Mouse (Mus musculus) limb, embryonic 14.5 days (tissue): ENCODE results near the gene Coro1a. TPM values are rescaled to one million over a fixed set of nuclear protein-coding genes. Genes with fewer than 3 reads are reported as not detected.
A peak's percentile ranks its signal among the peaks of the same experiment; 100 is the strongest.

Experiments
- ATAC-seq: fragments of 200-750 bp; cut with Nextera tagmentation; 2 replicates; pipeline ENCODE4 v1.8.0; 2017; ENCODE audit warnings: low read depth, moderate number of reproducible peaks, moderate TSS enrichment; ENCODE audit not compliant: low FRiP score
- DNase-seq: peaks from one replicate; pipeline ENCODE4 v3.0.0-alpha.2; 2015; ENCODE audit warnings: low spot score
- H3K27ac ChIP-seq: fragments of 300-500 bp; sonication (generic); replicated peaks from 2 replicates; pipeline ENCODE4 v1.5.1; 2014; ENCODE audit warnings: low read depth, mild to moderate bottlenecking, low read length, moderate library complexity, mixed read lengths
- H3K27me3 ChIP-seq: fragments of 300-500 bp; sonication (generic); 2 replicates; pipeline ENCODE4 v1.6.1; 2014; ENCODE audit warnings: low read length, mixed read lengths; ENCODE audit not compliant: control insufficient read depth, insufficient read depth
- H3K36me3 ChIP-seq: fragments of 300-500 bp; sonication (generic); 2 replicates; pipeline ENCODE4 v1.6.1; 2014; ENCODE audit warnings: mild to moderate bottlenecking, low read length, moderate library complexity, mixed read lengths; ENCODE audit not compliant: control insufficient read depth, insufficient read depth
- H3K4me1 ChIP-seq: fragments of 300-500 bp; sonication (generic); 2 replicates; pipeline ENCODE4 v1.6.1; 2014; ENCODE audit warnings: antibody characterized with exemption, low read length, mixed read lengths; ENCODE audit not compliant: control insufficient read depth, insufficient read depth
- H3K4me2 ChIP-seq: fragments of 300-500 bp; sonication (generic); replicated peaks from 2 replicates; pipeline ENCODE4 v1.6.1; 2014; ENCODE audit warnings: low read depth, mild to moderate bottlenecking, low read length, moderate library complexity; ENCODE audit not compliant: severe bottlenecking
- H3K4me3 ChIP-seq: fragments of 300-500 bp; sonication (generic); replicated peaks from 2 replicates; pipeline ENCODE4 v1.5.1; 2014; ENCODE audit warnings: low read length
- H3K9ac ChIP-seq: fragments of 300-500 bp; sonication (generic); 2 replicates; pipeline ENCODE4 v1.6.1; 2014; ENCODE audit warnings: mild to moderate bottlenecking, low read depth, low read length, moderate library complexity; ENCODE audit not compliant: severe bottlenecking
- H3K9me3 ChIP-seq: fragments of 300-500 bp; sonication (generic); 2 replicates; pipeline ENCODE4 v1.6.1; 2016; ENCODE audit warnings: low read length; ENCODE audit not compliant: control insufficient read depth
- POLR2A ChIP-seq: fragments of 200-500 bp; IDR thresholded peaks from 2 replicates; pipeline ENCODE4 v1.8.0; 2012; ENCODE audit warnings: inconsistent platforms, mild to moderate bottlenecking, moderate library complexity, borderline replicate concordance; ENCODE audit not compliant: insufficient read depth, insufficient read length; ENCODE audit errors: extremely low read depth
- WGBS: fragments of 180-500 bp; shearing (Covaris S2); extraction: QIAGEN DNeasy Blood & Tissue Kit; methylation state at CpG from one replicate; pipeline ENCODE4 v1.1.7; 2014; 5-methylcytosine and 5-hydroxymethylcytosine counted together
- polyA plus RNA-seq, 2 experiments: library from polyadenylated mRNA; depleted of rRNA in 1 of 2; stranded (reverse) in 1 of 2; unstranded in 1 of 2; fragments of >200 nt; fragmentation: Nextera tagmentation in 1 of 2; extraction: Ambion mirVana in 1 of 2; gene quantifications; 2 replicates each; pipeline versions ENCODE4 v1.2.1 to v1.2.3; 2012 to 2014

Coro1a gene
- polyA plus RNA-seq, 2 experiments: 33.4 to 45.0 TPM

DNA sequence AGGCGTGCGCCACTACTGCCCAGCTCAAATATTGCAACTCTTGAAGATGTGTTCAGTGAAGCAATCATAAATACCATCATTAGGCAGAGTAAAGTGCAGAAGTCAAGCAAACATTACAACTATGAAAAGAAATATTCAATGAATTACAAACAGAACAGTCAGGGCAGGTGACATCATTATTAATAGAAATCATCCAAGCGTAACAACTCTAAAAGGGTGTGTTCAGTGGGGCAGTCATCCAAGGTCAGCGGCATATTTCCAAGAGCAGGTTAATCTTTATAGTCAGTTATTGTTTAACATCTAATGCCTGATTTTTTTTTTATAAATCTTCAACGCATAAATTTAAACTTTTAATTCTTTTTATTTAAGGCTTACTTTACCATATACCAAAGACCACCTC, 26.4 kb downstream of the Coro1a start:
- no peaks in the 10 kb centered on the region for H3K4me1 ChIP-seq
- H3K9me3 ChIP-seq: no peaks in the 10 kb centered on the region
- 95% methylated on average over 5 of the region's 5 CpGs for WGBS
- no peak for TF ChIP-seq POLR2A
- H3K27ac ChIP-seq: no peak overlapping the region
- DNase-seq: no peak
- H3K9ac ChIP-seq: no peak overlapping the region
- no peaks in the 10 kb centered on the region for H3K27me3 ChIP-seq
- H3K36me3 ChIP-seq: no peaks in the 10 kb centered on the region; the same call in 1 of the 2 replicates
- ATAC-seq: no peak
- H3K4me2 ChIP-seq: no peak overlapping the region
- no peak overlapping the region for H3K4me3 ChIP-seq

GRCm38 (mm10) chr7:126679683-126680082, 27.9 kb downstream of the Coro1a start:
- H3K9me3 ChIP-seq: no peaks in the 10 kb centered on the region
- no peak overlapping the region for H3K4me3 ChIP-seq
- no peak overlapping the region for H3K27ac ChIP-seq
- DNase-seq (no peak), ATAC-seq (no peak)
- TF ChIP-seq POLR2A: no peak
- no peaks in the 10 kb centered on the region for H3K4me1 ChIP-seq
- no peak overlapping the region for H3K9ac ChIP-seq
- H3K36me3 ChIP-seq: peaks cover 4% of the 10 kb centered on the region; the same call in 1 of the 2 replicates
- no peak overlapping the region for H3K4me2 ChIP-seq
- 93% methylated on average over 5 of the region's 5 CpGs for WGBS
- no peaks in the 10 kb centered on the region for H3K27me3 ChIP-seq

- DNase-seq: no peak
- Histone ChIP-seq H3K4me1 (no peaks in the 10 kb centered on the region), H3K36me3 (peaks cover 4% of the 10 kb centered on the region; the same call in 1 of the 2 replicates), H3K4me3 (no peak overlapping the region), H3K9ac (no peak overlapping the region), H3K9me3 (no peaks in the 10 kb centered on the region), H3K27me3 (no peaks in the 10 kb centered on the region), H3K4me2 (no peak overlapping the region), H3K27ac (no peak overlapping the region)
- 77% methylated on average over 8 of the region's 8 CpGs for WGBS
- ATAC-seq: no peak
- no peak for TF ChIP-seq POLR2A
Measured at GRCm38 (mm10) chr7:126678545-126679341, 28.8 kb downstream of the Coro1a start.

GRCm38 (mm10) chr7:126676631-126677220, 30.9 kb downstream of the Coro1a start:
- Histone ChIP-seq H3K36me3 (peaks cover 12% of the 10 kb centered on the region; the same call in 1 of the 2 replicates), H3K4me1 (no peaks in the 10 kb centered on the region), H3K4me2 (no peak overlapping the region), H3K9me3 (no peaks in the 10 kb centered on the region), H3K9ac (no peak overlapping the region), H3K4me3 (no peak overlapping the region), H3K27ac (no peak overlapping the region), H3K27me3 (no peaks in the 10 kb centered on the region)
- TF ChIP-seq POLR2A: no peak
- DNase-seq (no peak), ATAC-seq (no peak)
- WGBS: 75% methylated on average over 4 of the region's 4 CpGs

- 58% methylated on average over 1 of the region's 1 CpGs for WGBS
Measured at GRCm38 (mm10) chr7:126676207-126676606, 31.4 kb downstream of the Coro1a start, which contains the start of gene Sult1a1. Gene Sult1a1, minus strand, starts transcription at chr7:126676432.

More at GRCm38 (mm10) chr7:126676207-126676606, 31.4 kb downstream of the Coro1a start, which contains the start of gene Sult1a1:
- ATAC-seq: 0 out of 2 replicates have a peak, but pooled peaks have one; percentile 37
- Histone ChIP-seq H3K9me3 (no peaks in the 10 kb centered on the region), H3K27me3 (no peaks in the 10 kb centered on the region), H3K36me3 (peaks cover 17% of the 10 kb centered on the region), H3K4me1 (no peaks in the 10 kb centered on the region), H3K4me3 (no peak within 1 kb of the TSS), H3K9ac (no peak within 1 kb of the TSS), H3K4me2 (no peak within 1 kb of the TSS), H3K27ac (0 out of 2 replicates have a peak within 1 kb of the TSS, but pooled peaks have one; percentile 10)
- DNase-seq: peak; percentile 20
- no peak for TF ChIP-seq POLR2A
